Mouse (Mus musculus) urinary bladder, postnatal 10 days (tissue): ENCODE results near the gene Abraxas1.

Experiments used
- DNase-seq: peaks from one replicate; pipeline ENCODE4 v3.0.0; 2022; ENCODE audit warnings: low spot score

Abraxas1 gene

DNA sequence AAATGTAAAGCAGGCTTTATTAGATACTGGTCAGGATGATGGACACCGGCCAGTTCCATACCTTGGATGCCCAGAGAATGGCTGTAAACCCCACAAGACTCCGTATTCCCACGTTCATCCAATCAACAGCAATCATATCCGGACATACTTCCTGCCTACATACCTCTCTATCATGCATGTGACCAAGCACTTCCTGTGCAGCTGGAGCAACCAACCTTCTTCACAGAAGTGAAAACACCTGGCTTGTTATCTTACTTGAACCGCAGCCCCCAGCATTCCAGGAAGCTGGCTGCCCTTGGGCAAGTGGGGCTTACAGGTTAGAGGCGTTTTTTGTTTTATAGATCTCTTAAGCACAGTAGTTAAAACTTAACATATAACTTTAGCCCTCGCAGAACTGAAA, 2.1 kb upstream of the Abraxas1 start:
- DNase-seq: no peak

DNA sequence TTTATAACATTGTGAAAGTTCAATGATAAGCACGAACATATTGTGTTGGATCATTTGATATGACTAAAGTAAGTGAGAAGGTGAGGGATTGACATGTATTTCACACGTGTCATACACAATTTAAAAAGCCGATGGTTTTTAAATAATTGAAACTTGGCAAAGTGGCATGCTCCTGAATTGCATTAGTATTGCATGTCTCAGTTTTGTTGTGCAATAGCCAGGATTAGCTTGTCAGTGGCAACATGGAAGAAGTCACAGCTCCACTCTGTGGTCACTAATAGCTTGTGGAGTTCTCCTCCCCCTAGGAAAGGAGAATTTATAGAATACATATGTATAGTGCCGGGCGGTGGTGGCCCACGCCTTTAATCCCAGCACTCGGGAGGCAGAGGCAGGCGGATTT, 610 bp upstream of the Abraxas1 start:
- no peak for DNase-seq

DNA sequence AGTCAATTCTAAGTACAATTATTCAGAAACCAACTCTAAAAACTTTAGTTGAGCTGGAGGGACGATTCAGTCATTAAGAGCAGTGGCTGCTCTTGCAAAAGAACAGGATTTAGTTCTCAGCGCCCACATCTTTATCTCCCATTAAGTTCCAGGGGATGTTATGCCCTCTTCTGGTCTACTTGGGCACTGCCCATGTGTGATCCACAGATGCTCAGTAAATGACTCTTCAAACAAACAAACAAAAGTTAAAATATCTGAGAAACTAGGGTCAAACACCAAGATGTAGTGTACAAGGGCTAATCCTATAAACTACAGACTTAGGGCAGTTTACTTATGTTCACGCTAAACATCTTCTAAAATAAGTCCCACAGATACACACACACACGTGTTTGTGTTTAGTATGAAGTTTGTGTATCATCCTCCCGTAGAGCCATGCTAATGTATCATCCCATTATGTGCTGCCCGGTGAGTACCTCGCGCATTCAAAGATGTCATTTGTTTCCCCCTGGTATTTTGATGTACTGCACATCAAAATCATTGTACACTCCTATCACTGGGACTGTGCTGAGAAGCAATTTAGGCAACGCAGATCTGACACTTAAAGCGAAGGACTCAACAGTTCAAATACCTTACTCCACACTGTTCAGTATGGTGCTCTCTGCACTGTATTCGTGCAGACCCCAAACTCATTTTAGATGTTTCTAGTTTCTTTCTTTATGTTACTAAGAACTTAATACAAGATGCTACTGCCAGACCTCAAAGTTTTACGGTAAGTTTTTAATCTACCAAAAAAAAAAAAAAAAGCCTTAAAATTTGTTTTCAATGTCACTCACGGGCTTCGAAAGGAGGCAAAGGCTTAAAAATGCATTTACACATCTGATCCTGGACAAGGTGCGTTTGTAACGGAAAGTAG, 941 bp downstream of the Abraxas1 start:
- DNase-seq: no peak

DNA sequence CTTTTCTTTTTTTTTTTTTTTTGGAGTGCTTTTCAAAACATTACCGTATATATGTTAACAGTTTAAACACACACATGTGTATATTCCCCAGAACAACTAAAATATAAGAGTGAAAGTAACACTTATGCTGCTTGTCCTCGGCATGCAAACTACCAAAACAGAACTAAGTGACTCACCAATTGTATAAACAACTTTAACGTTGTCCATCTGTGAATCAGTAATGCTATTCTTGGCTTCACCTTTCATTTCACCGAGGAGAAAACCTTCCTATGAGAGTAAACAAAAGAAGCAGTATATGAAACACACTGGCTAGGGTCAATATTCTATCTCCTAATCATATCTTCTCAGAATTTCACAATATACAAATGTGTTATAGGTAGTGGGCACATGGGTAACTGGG, 2.4 kb downstream of the Abraxas1 start:
- no peak for DNase-seq

DNA sequence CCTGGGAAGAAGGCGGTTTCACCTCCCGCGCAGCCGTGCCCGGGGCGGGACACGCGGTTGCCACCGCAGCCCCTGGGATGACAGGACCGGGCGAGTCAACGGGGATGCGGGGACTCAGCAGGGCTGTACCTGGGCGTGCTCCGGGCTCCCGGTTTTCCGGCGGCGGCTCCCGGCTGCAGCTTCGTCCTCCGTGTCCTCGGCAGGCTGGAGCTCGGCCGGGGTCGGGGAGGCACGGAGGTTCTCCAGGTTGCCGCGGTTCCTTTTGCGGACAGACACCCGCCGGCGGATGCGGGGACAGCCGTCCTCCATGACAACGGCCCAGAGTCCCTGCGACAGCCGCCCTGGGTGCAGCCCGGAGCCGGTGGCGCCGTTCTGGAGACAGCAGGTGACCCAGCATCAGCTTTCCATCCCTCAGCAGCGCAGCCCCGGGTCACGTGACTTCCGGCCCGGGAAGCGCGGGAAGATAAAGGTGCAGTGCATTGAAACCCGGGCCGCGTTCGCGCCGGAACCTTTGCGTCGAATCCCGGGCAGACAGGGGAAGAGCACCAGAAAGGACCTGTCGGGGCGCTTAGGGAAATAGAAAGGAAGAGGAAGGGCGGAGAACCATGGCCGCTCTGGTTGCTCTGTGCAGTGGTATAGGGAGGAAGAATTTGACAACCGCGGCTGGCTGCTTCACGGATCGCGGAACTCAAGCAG, 22.5 kb downstream of the Abraxas1 start, which contains the start of the genes Helq and Mrps18c:
Helq (minus strand) TSS at position 434 of the 696 bp plus-strand sequence.
Mrps18c (plus strand) TSS at position 463 of the 696 bp plus-strand sequence.
- DNase-seq: peak; percentile 59

DNA sequence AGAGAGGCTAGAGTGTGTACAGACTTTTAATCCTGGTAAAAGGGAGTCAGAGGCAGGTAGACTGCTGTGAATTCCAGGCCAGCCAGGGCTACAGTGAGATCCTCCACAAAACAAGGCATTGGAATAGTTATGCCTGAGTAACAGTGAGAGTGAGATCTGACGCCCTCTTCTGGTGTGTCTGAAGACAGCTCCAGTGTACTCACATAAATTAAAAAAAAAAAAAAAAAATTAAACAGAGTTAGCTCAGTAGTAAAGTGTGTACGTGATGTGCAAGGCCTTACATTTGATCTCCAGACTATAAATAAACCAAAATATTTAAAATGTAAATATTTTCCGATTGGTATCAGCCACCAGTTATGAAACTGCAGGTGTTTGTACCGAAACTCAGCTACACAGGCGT, 26.7 kb downstream of the Abraxas1 start:
- DNase-seq: no peak

DNA sequence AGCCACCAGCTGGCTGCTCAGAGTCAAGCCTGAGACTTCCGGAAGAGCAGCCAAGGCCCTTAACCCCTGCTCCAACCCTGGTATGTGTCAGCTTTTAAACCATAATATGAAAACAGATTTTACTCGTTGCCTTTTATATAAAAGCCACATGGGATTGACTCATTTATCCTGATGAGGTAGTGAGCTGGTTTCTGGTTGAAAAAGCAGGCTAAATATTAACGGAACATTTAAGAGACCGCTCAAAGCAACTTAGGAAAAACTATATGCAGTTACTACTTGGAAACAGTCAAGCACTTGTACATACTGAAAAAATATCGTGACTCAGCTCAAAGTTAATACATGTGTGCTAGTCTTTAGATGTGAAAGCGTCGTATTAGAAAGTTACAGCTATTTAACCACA, 28.5 kb downstream of the Abraxas1 start:
- no peak for DNase-seq

DNA sequence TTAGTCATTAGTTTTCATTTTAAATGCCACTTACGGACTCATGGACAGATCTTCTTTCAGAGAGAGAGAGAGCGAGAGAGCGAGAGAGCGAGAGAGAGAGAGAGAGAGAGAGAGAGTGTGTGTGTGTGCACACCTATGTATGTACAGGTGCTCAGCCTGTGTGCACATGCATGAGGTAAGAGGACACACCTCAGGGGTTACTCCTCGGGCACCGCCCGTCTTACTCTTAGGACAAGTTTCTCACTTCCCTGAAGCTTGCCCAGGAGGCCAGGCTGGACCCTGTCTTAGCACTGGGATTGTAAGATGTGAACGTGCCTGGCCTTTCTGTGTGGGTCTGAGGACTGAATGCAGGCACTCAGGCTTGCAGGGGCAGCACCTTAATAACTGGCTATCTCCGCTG, 33.2 kb downstream of the Abraxas1 start:
- DNase-seq: no peak

DNA sequence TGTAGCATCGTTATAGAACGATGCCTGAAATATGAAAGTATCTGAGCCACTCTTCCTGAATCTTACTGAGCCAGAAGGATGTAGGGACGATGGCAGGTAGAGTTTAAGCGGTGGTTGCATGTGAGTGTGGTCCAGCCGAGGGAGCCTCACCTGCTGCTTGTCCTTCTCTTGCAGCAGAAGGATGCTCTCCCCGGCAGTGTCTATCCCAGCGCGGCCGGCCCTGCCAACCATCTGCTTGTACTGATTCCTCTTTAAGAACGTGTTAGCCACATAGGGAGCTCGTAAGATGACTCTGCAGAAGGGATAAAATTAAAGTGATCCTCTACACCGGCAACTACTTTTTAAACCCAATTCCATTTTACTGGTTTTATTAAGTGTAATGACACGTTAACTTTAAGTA, 41.8 kb downstream of the Abraxas1 start:
- no peak for DNase-seq

DNA sequence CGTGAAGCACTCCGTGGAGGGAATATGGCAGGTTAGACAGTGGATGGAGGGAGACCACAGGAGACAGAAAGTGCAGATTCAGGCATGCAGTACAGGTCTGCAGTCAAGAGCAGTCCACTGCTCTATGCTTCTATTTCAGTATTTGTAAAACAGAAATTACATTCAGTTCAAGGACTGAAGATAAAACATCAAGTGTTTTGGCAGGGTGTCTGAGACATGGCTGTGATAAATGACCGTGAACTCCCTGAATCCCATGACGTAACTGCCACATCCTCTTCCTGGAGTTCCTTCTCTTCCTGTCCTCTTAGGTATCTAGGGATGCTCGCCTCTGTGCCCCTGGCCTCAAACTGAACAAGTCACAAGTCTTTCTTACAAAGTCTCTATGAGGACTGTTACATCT, 43.9 kb downstream of the Abraxas1 start:
- no peak for DNase-seq

DNA sequence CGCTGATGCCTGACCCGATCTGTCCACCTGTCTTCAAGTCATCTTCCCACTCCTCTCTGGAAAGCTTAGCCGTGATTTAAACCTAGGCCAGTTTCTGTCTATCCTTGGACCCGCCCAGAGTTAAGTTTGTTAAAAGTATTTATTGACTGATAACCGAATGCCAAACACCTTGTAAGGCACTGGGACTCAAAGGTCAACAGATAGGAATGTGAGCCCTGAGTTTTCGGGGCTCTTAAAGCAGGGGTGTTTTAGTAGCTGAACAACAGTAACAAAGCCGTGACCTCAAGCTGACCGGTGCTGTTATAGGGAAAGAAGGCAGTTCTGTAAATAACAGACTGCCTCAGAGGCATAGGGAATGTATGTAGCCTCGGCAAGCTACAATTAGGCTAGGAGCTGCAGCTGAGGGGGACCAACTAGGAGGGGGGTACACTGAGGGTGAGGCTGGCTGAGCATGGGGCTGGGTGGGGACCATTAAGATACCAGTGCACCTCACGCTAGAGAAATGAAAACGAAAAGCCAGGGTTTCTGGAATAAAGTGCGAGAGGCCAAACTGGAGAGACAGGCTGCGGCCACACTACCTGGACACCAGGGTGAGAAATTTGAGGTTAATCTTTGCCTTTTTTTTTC, 44.9 kb downstream of the Abraxas1 start:
- DNase-seq: no peak

DNA sequence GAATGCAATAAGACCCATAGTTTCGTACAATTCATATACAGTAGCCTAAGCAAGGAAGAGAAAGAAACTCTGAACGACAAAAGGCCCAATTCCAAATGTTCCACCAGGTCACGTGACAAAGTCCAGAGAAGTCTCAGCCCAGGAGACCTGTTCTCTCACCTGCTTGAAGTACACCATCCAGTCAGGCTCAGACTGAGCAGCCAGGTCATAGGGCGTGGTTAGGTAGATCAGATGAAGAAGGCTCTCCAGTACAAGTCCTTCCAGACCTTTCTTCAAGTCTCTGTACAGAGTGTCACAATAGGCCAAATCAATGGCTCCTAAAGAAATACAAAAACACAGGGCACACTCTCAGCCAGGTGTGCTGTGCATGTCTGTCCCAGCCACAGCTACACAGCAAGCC, 49.2 kb downstream of the Abraxas1 start:
- no peak for DNase-seq

DNA sequence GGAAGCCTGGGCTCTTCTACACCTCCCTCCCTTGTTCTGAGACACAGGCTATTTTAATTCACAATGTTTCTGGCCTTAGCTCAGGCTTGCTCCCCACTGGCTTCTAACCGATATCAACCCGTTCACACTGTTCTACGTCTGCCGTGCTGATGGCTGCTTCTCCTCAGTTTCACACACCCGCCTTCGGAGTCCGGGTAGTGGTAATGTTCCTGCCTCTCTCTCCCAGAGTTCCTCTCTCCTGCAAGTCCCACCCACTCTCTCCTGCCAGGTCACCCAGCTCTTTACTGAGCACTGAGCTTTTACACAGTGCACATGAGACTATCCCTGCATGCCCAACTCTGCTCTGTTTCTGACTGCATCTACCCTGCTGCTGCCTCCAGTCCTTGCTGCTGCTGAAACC, 54.7 kb downstream of the Abraxas1 start:
- DNase-seq: no peak

DNA sequence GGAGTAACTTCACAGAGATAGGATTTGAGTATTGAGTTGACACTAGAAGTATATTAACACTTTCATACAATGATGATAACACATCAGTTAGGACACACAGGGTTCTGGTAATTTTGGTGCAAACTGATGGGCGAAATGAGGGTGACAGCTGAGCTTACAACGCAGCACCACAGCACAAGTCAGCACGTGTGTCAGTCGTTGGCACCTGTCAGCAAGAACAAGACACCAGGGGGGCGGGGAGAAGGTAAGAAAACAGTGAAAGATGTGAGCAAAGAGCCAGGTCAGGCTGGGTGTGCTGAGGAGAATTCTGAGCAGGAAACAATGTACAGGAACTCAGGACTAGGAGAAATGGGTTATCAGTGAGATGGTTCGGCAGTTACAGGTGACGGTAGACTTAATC, 59.0 kb downstream of the Abraxas1 start:
- no peak for DNase-seq

DNA sequence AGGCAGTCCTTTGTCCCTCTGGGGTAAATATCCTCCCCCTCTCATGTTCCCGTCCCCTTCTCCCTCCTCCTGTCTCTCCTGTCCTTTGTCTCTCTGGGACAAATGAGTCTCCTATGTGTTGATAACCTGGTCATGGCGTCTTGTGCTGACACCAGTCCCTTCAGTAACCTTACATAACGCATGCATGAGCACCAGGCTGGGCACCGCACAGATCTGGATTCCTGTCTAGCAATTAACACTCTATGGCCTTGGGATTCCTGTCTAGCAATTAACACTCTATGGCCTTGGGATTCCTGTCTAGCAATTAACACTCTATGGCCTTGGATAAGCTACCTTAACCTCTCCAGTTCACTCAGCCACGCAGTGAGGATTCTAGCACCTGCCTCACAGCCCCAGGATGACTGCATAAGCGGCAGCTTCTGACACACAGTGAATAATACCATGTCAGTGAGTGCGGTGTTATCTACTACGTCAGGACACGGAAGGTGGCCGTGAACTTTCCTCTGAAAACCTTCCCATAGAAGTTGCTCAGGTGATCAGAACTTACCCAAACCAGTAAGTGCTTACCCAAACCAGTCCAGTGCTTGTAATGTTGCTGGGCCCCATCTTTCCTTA, 60.6 kb downstream of the Abraxas1 start:
- no peak for DNase-seq

DNA sequence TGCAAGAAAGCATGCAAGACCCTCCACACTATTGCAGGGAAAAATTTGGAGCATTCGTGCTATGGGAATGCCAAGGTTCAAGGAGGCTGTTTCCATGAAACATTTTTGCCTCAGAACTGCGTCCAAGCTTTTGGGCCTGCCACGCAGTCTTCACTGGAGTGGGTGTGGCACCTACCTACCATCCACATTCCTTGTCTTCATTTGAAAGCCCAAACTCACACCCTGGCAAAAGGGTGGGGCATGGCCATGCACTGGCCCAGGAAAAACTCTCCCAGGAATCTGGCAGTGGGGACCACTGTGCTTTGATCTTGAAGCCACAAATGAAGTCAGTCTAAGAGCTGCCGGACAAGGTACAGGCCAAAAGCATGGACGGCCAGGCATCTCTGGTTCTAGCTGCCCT, 62.6 kb downstream of the Abraxas1 start:
- DNase-seq: no peak
